Mouse (Mus musculus) megakaryocyte, embryonic 14.5 days (primary cell): ENCODE measurements at regions not wholly inside any gene's neighbourhood (a gene's known extent, or its start where the extent isn't known, plus 50 kb on each side); places are given as distances from the start of the nearest gene placed in this dataset.

ENCODE experiments used
- FLI1 ChIP-seq: IDR thresholded peaks from 2 replicates; pipeline ENCODE4 v1.6.1; 2012; ENCODE audit warnings: low read length, inconsistent platforms, mixed read lengths
- GATA1 ChIP-seq: IDR thresholded peaks from 3 replicates; pipeline ENCODE4 v1.6.1; 2012; ENCODE audit warnings: mixed read lengths, low read length, inconsistent platforms, borderline replicate concordance

DNA sequence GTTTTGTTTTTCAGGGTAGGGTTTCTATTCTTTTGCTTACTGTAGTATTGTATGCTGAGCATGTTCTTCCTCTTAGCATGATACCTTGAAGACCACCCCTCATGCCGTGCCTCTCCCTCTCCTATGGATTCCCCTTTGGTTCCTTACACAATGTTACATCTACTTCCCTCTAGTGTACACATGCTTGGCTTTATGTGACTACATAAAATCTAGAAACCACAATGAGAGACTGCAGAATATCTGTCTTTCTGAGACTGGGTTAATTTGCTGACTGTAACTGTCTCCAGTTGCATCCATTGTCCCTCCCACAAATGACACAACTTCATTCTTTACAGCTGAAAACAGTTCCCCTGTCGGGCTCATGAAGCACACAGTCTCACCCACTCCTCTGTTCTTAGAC, 78.8 kb upstream of the Supt20 start:
- no peak for TF ChIP-seq GATA1
- no peak for TF ChIP-seq FLI1
